Mouse (Mus musculus) liver, embryonic 14.5 days (tissue): ENCODE results near the gene Fryl. TPM values are rescaled to one million over a fixed set of nuclear protein-coding genes. Genes with fewer than 3 reads are reported as not detected.

Source experiments
- ATAC-seq: fragments of 200-750 bp; cut with Nextera tagmentation; 2 replicates; pipeline ENCODE4 v1.8.0; 2017; ENCODE audit warnings: moderate number of reproducible peaks, mild to moderate bottlenecking, moderate library complexity; ENCODE audit not compliant: insufficient read depth
- DNase-seq, 3 experiments: peaks; one replicate each; pipeline ENCODE4 v3.0.0-alpha.2; 2012 to 2013; ENCODE audit warnings: low read depth in 3 of 3, low spot score in 3 of 3
- H3K27ac ChIP-seq: fragments of 300-500 bp; sonication (generic); 2 replicates; pipeline ENCODE4 v1.5.1; 2014; ENCODE audit warnings: moderate library complexity, mild to moderate bottlenecking, control low read depth, inconsistent platforms
- H3K27me3 ChIP-seq: fragments of 300-500 bp; sonication (generic); 2 replicates; pipeline ENCODE4 v1.6.1; 2014; ENCODE audit warnings: mild to moderate bottlenecking, low read length, moderate library complexity; ENCODE audit not compliant: control insufficient read depth, insufficient read depth
- H3K36me3 ChIP-seq: fragments of 300-500 bp; sonication (generic); replicated peaks from 2 replicates; pipeline ENCODE4 v1.6.1; 2014; ENCODE audit warnings: low read depth; ENCODE audit not compliant: control insufficient read depth, insufficient read depth
- H3K4me1 ChIP-seq, 2 experiments: fragments of 200-500 bp in 1 of 2; fragments of 300-500 bp in 1 of 2; sonication (generic) in 1 of 2; replicated peaks; 2 replicates each; pipeline ENCODE4 v1.6.1; 2012 to 2014; ENCODE audit warnings: antibody characterized with exemption in 1 of 2, inconsistent platforms in 1 of 2, low read length in 1 of 2; ENCODE audit not compliant: control insufficient read depth in 2 of 2, insufficient read depth in 2 of 2
- H3K4me2 ChIP-seq: fragments of 300-500 bp; sonication (generic); 2 replicates; pipeline ENCODE4 v1.6.1; 2014; ENCODE audit warnings: low read depth, mild to moderate bottlenecking, control low read depth, moderate library complexity
- H3K4me3 ChIP-seq, 2 experiments: fragments of 200-500 bp in 1 of 2; fragments of 300-500 bp in 1 of 2; sonication (generic) in 1 of 2; 2 replicates each; pipeline ENCODE4 v1.5.1; 2012 to 2014; ENCODE audit warnings: low read depth in 2 of 2, low read length in 2 of 2, mild to moderate bottlenecking in 2 of 2, control low read depth in 1 of 2, inconsistent platforms in 1 of 2, moderate library complexity in 1 of 2; ENCODE audit not compliant: insufficient read depth in 1 of 2
- H3K9ac ChIP-seq: fragments of 300-500 bp; sonication (generic); replicated peaks from 2 replicates; pipeline ENCODE4 v1.6.1; 2014; ENCODE audit warnings: mild to moderate bottlenecking, control low read depth, moderate library complexity
- H3K9me3 ChIP-seq: fragments of 300-500 bp; sonication (generic); 2 replicates; pipeline ENCODE4 v1.6.1; 2016; ENCODE audit warnings: low read length, mixed read lengths; ENCODE audit not compliant: control insufficient read depth
- CTCF ChIP-seq: IDR thresholded peaks from 2 replicates; pipeline ENCODE4 v1.5.1; 2016; ENCODE audit warnings: antibody characterized with exemption, low read depth, control low read depth
- EP300 ChIP-seq: IDR thresholded peaks from 2 replicates; pipeline ENCODE4 v1.6.1; 2016; ENCODE audit warnings: antibody characterized with exemption, low read depth
- WGBS: fragments of 180-500 bp; shearing (Covaris S2); extraction: QIAGEN DNeasy Blood & Tissue Kit; methylation state at CpG from one replicate; pipeline ENCODE4 v1.1.7; 2014; ENCODE audit not compliant: insufficient replicate concordance; 5-methylcytosine and 5-hydroxymethylcytosine counted together
- polyA plus RNA-seq, 2 experiments: library from polyadenylated mRNA; depleted of rRNA in 1 of 2; stranded (reverse) in 1 of 2; unstranded in 1 of 2; fragments of >200 nt; fragmentation: Nextera tagmentation in 1 of 2; extraction: Ambion mirVana in 1 of 2; gene quantifications; 2 replicates each; pipeline versions ENCODE4 v1.2.1 to v1.2.3; 2012 to 2014

The Fryl gene
- polyA plus RNA-seq, 2 experiments = 22.1 to 41.8 TPM

DNA sequence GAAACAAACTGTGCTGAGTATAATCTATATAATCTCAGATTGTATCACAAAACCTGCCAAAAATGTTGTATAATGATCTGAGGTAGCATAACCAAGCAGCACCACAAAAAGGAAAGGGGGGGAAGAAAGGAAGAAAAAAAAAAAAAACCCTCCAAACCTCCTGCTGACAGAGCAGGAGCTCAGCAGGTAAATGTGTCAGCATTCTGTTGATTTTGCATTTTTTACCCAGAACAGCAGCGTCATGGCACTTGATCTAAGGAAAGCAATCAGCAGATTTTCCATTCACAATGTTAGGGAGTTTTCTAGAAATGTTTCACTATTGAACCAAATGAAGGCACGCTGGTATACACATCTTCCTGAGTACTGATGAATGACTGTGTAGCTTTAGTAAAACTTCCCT is 56.8 kb downstream of the Fryl start:
- 76% methylated on average over 2 of the region's 2 CpGs for WGBS

DNA sequence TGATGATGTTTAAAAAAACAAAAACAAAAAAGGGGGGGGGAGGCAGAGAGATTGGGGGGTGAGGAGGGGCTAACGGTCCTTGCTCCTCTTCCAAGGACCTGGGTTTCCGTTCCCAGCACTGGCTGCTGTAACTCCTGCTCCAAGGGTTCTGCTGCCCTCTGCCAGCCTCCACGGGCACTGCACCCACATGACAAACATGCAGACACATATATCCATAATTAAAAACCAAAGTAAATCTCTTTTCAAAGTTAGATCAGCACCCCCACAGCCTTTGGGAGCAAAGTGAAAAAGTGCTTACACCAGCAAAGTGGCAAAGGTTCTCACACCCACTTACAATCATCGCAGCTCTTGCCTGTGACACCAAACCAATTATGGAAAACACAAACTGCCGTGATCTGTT is 57.7 kb downstream of the Fryl start:
- Histone ChIP-seq H3K4me3 (no peak overlapping the region), H3K36me3 (no peaks in the 10 kb centered on the region), H3K9ac (no peak overlapping the region), H3K9me3 (no peaks in the 10 kb centered on the region; the same call in 1 of the 2 replicates), H3K4me1 (peaks cover 19 to 26% of the 10 kb centered on the region in 2 experiments), H3K4me2 (no peak overlapping the region), H3K27ac (no peak overlapping the region), H3K27me3 (no peaks in the 10 kb centered on the region)
- WGBS = 88% methylated on average over 5 of the region's 5 CpGs
- ATAC-seq = no peak
- DNase-seq = no peak
- TF ChIP-seq EP300 (no peak), CTCF (peak; percentile 71)

More for the DNA sequence above, 56.8 kb downstream of the Fryl start:
- DNase-seq (no peak), ATAC-seq (no peak)
- H3K36me3 ChIP-seq = peaks cover 2% of the 10 kb centered on the region; the same call in 1 of the 2 replicates
- H3K27ac ChIP-seq = no peak overlapping the region
- H3K9me3 ChIP-seq = no peaks in the 10 kb centered on the region; the same call in 1 of the 2 replicates
- no peak overlapping the region for H3K9ac ChIP-seq
- H3K27me3 ChIP-seq = no peaks in the 10 kb centered on the region
- no peak overlapping the region for H3K4me3 ChIP-seq
- H3K4me1 ChIP-seq = peaks cover 10 to 17% of the 10 kb centered on the region in 2 experiments
- H3K4me2 ChIP-seq = no peak overlapping the region
- no peak for TF ChIP-seq EP300
- TF ChIP-seq CTCF = no peak

GRCm38 (mm10) chr5:73197796-73198195 is 58.6 kb downstream of the Fryl start:
- DNase-seq (no peak), ATAC-seq (no peak)
- Histone ChIP-seq H3K9me3 (no peaks in the 10 kb centered on the region; the same call in 1 of the 2 replicates), H3K4me1 (peaks cover 26 to 35% of the 10 kb centered on the region in 2 experiments), H3K9ac (no peak overlapping the region), H3K36me3 (no peaks in the 10 kb centered on the region), H3K4me2 (no peak overlapping the region), H3K27ac (no peak overlapping the region), H3K27me3 (no peaks in the 10 kb centered on the region), H3K4me3 (no peak overlapping the region)
- WGBS = 36% methylated on average over 7 of the region's 7 CpGs
- no peak; the same call in 1 of the 2 replicates for TF ChIP-seq EP300
- TF ChIP-seq CTCF = no peak

DNA sequence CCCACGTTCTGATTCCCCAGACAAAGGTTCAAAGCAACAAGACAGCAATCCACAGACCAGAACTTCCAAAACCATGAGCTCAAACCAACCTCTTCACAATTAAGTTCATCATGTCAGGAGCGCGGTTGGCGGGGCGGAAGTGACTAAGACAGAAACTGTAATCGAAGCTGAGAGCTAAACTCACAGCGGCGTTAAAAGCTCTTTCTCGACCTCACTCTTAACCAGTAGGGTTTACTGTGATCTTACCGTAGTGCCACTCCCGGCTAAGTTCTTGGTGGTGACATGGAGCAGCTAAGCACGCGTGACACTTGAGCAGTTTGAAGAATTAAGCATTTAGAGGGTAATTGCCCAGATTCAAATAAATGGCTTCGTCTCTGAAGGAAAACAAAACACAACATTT is 61.7 kb downstream of the Fryl start:
- Histone ChIP-seq H3K27me3 (no peaks in the 10 kb centered on the region), H3K27ac (peak overlapping the region; percentile 99), H3K4me1 (peaks cover 28 to 35% of the 10 kb centered on the region in 2 experiments), H3K4me3 (no peak overlapping the region), H3K9ac (no peak overlapping the region; the same call in 1 of the 2 replicates), H3K36me3 (no peaks in the 10 kb centered on the region), H3K9me3 (no peaks in the 10 kb centered on the region; the same call in 1 of the 2 replicates), H3K4me2 (peak overlapping the region; percentile 84)
- ATAC-seq (no peak), DNase-seq (no peak)
- WGBS = 88% methylated on average over 14 of the region's 14 CpGs
- TF ChIP-seq EP300 = no peak
- no peak for TF ChIP-seq CTCF

DNA sequence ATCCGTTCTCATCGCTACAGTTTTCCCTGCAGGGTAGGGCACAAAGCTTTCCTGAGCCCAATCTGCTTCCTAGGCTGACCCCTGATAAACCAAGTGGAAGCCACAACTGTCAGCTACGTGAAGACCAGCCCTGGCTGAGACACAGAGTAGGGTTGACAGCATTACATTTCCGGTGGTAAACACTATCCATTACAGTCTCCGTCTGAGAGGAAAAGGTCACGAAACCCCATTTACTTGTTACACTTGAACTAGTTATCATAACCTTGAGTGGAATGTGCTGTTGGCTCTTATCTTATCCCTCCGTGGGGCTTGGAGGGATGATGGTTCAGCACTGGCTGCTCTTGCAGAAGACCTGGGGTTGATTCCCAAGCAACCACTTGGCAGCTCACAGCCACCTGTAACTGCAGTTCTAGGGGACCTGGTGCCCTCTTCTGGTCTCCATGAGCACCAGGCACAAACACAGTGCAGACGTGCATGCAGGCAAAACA is 62.3 kb downstream of the Fryl start:
- TF ChIP-seq CTCF = peak; percentile 92
- TF ChIP-seq EP300 = peak; percentile 37; the same call in 1 of the 2 replicates
- ATAC-seq = peak; percentile 34
- peak overlapping the region; percentile 68 for H3K9ac ChIP-seq
- WGBS = 16% methylated on average over 8 of the region's 8 CpGs
- DNase-seq = peak; percentile 63 to 69 (median 64)
- peaks cover 1% of the 10 kb centered on the region; the same call in 1 of the 2 replicates for H3K36me3 ChIP-seq
- peak overlapping the region; percentile 45 to 48 for H3K4me3 ChIP-seq
- peaks cover 31 to 41% of the 10 kb centered on the region in 2 experiments for H3K4me1 ChIP-seq
- H3K9me3 ChIP-seq = no peaks in the 10 kb centered on the region; the same call in 1 of the 2 replicates
- no peaks in the 10 kb centered on the region for H3K27me3 ChIP-seq
- H3K27ac ChIP-seq = peak overlapping the region; percentile 99
- peak overlapping the region; percentile 84 for H3K4me2 ChIP-seq
